Mouse (Mus musculus): ENCODE results near the gene Irgm1. TPM values are rescaled to one million over a fixed set of nuclear protein-coding genes. Genes with fewer than 3 reads are reported as not detected.

Irgm1 gene
- polyA plus RNA-seq, 1 experiment from 2014 or later = 1.8 TPM

Other genes with a start within 250 kb of the Irgm1 start
- 512 and 565 TPM in 2 replicates for gene Rack1, start 71.4 kb downstream of the Irgm1 start, polyA plus RNA-seq (2016; fragmentation: Nextera tagmentation; extraction: Ambion mirVana)
- 6.2 and 6.8 TPM in 2 replicates for gene Trim41, start 54.3 kb downstream of the Irgm1 start, polyA plus RNA-seq (2016; fragmentation: Nextera tagmentation; extraction: Ambion mirVana)
- gene Trim7, start 45.5 kb downstream of the Irgm1 start, polyA plus RNA-seq (2016; fragmentation: Nextera tagmentation; extraction: Ambion mirVana) = 0.76 and 1.00 TPM in 2 replicates
- gene Gm12184, start 45.0 kb downstream of the Irgm1 start, polyA plus RNA-seq (2016; fragmentation: Nextera tagmentation; extraction: Ambion mirVana) = 6.8 and 9.4 TPM in 2 replicates
- 0.09 TPM in 1 of 2 replicates, not detected in the other for gene Gm5431, start 30.5 kb upstream of the Irgm1 start, polyA plus RNA-seq (2016; fragmentation: Nextera tagmentation; extraction: Ambion mirVana)
- gene Psme2b, start 74.5 kb upstream of the Irgm1 start, polyA plus RNA-seq (2016; fragmentation: Nextera tagmentation; extraction: Ambion mirVana) = 1.8 and 2.0 TPM in 2 replicates
- gene Olfr56, start 107.2 kb upstream of the Irgm1 start, polyA plus RNA-seq (2016; fragmentation: Nextera tagmentation; extraction: Ambion mirVana) = not detected in 2 replicates
- gene 9930111J21Rik1, start 107.7 kb upstream of the Irgm1 start, polyA plus RNA-seq (2016; fragmentation: Nextera tagmentation; extraction: Ambion mirVana) = 0.23 TPM in 1 of 2 replicates, not detected in the other
- gene Gm12185, start 120.5 kb upstream of the Irgm1 start, polyA plus RNA-seq (2016; fragmentation: Nextera tagmentation; extraction: Ambion mirVana) = not detected in 2 replicates
- gene Tgtp1, start 122.5 kb upstream of the Irgm1 start, polyA plus RNA-seq (2016; fragmentation: Nextera tagmentation; extraction: Ambion mirVana) = not detected in 2 replicates
- 0.17 and 0.23 TPM in 2 replicates for gene 9930111J21Rik2, start 179.6 kb upstream of the Irgm1 start, polyA plus RNA-seq (2016; fragmentation: Nextera tagmentation; extraction: Ambion mirVana)
- gene Tgtp2, start 192.5 kb upstream of the Irgm1 start, polyA plus RNA-seq (2016; fragmentation: Nextera tagmentation; extraction: Ambion mirVana) = not detected in 2 replicates
- 0.18 and 0.50 TPM in 2 replicates for gene Ifi47, start 204.9 kb upstream of the Irgm1 start, polyA plus RNA-seq (2016; fragmentation: Nextera tagmentation; extraction: Ambion mirVana)
- not detected in 2 replicates for gene Olfr1396, start 243.2 kb upstream of the Irgm1 start, polyA plus RNA-seq (2016; fragmentation: Nextera tagmentation; extraction: Ambion mirVana)

Measured in forebrain, embryonic 12.5 days (tissue).